Mouse (Mus musculus): Measurements from ENCODE around the gene Naa11. TPM values are rescaled to one million over a fixed set of nuclear protein-coding genes. Genes with fewer than 3 reads are reported as not detected.

Naa11 gene
- polyA plus RNA-seq (2015; fragmentation: Nextera tagmentation; extraction: Ambion mirVana), result not detected in 2 replicates

DNA sequence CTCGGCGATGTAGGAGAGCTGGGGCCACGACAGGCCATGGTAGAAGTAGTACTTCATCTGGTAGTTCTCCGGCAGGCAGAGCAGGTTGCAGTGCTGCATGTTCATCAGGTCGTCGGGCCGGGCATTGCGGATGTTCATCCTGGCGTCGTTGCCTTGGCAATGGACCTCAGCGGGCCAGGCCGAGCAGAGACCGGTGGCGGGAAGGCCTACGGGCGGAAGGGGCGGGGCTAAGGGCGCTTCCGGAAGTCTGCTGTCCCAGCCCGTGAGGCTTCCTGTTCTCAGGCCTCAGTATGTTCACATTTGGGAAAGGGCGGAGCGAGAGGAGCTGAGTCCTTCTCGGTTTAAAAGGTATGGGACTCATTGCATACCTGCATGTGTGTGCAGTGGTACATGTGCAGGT is at the start of gene Naa11:
Naa11 (minus strand) TSS at position 220 of the 400 bp plus-strand sequence.

Other genes with a start within 250 kb of the Naa11 start
- gene Gk2, start 64.6 kb upstream of the Naa11 start, polyA plus RNA-seq (2015; fragmentation: Nextera tagmentation; extraction: Ambion mirVana), result not detected in 2 replicates

Data from spleen, postnatal 0 days (tissue).